Mouse (Mus musculus): Measurements from ENCODE around the gene Sppl2b.
"Not testable (repeated sequence)": the region's sequence is repeated elsewhere in the genome, so short reads cannot be mapped to it uniquely, and the experiment has no call there.

Gene Sppl2b

DNA sequence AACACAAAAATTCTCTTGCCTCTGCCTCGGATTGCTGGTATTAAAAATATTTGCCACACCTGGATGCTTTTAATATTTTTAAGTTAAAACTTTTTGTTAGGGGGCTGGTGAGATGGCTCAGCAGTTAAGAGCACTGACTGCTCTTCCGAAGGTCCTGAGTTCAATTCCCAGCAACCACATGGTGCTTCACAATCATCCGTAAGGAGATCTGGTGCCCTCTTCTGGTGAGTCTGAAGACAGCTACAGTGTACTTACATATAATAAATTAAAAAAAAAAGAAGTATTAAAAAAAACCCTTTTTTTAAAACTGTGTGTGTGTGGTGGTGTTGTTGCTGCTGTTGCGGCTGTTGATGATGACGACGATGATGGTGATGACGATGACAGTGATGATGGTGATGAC, 37.1 kb upstream of the Sppl2b start:
- H3K36me3 ChIP-seq (ENCODE audit: control insufficient read depth, insufficient read depth, low read length, poor library complexity, severe bottlenecking); H3K27me3 ChIP-seq (ENCODE audit: control insufficient read depth, insufficient read depth, low read length, poor library complexity, severe bottlenecking): not testable (repeated sequence)
- peak; percentile 57 for DNase-seq (ENCODE audit: low read depth, low spot score)

DNA sequence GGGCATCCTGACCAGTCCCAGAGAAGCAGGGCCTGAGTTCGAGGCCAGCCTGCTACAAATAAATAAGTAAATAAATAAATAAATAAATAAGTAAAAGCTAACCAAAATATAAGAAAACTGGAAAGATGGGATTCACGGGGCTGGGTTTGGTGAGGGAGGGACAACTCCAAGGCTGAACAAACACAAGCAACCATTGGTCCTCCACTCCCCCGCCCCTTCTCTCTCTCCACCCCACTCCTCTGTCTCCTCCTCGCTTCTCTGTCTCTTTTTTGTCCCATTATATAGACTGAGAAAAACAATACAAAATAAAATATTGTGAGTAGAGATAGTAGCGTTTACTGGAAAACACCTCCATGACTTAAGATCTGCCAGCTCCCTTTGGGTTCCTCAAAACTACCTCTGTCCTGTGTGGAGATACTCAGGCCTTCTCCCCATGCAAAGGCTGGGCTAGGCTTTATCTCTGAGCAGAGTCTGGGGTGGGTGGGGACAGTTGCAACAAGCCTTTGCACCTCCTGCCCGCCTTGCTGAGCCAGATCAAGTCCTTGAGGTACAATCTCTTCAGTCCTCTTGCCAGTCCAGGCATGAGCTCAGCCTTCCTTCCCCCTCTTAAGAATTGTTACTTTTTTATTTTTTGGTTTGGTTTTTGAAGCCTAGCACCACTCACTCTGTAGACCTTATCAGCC, 36.3 kb upstream of the Sppl2b start:
- DNase-seq (ENCODE audit: low read depth, low spot score) = no peak
- Histone ChIP-seq H3K36me3 (ENCODE audit: control insufficient read depth, insufficient read depth, low read length, poor library complexity, severe bottlenecking) (no peaks in the 10 kb centered on the region), H3K27me3 (ENCODE audit: control insufficient read depth, insufficient read depth, low read length, poor library complexity, severe bottlenecking) (no peaks in the 10 kb centered on the region)

DNA sequence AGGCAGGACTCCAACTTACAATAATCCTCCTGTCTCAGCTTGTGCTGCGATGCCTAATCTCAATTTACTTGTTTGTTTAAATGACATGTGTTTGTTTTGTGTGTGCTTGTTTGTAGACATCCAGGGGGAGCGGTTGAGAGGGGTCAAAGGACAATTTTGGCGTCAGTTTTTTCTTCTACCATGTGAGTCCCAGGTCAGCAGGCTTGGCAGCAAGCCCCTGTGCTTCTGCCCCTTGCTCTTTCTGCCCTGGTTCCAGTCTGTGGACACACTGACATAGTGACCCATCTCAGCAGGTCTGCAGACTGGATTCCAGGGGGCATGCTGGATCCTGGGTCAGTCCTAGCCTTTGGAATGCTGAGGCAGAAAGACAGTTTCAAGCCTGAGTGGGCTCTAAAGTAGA, 35.7 kb upstream of the Sppl2b start:
- no peak for DNase-seq (ENCODE audit: low read depth, low spot score)
- Histone ChIP-seq H3K36me3 (ENCODE audit: control insufficient read depth, insufficient read depth, low read length, poor library complexity, severe bottlenecking) (no peaks in the 10 kb centered on the region), H3K27me3 (ENCODE audit: control insufficient read depth, insufficient read depth, low read length, poor library complexity, severe bottlenecking) (no peaks in the 10 kb centered on the region)

DNA sequence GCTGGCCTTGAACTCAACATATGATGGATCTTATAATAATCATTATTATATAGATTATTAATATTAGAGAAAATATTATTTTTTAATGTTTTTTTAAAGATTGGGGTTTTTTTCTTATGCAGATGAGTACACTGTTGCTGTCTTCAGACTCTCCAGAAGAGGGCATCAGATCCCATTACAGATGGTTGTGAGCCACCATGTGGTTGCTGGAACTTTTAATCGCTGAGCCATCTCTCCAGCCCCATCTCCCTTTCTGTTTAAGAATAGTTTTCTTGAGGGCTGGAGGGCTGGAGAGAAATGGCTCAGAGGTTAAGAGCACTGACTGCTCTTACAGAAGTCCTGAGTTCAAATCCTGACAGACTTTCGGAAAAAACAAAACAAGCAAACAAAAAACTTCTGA, 33.1 kb upstream of the Sppl2b start:
- no peaks in the 10 kb centered on the region for H3K36me3 ChIP-seq (ENCODE audit: control insufficient read depth, insufficient read depth, low read length, poor library complexity, severe bottlenecking)
- H3K27me3 ChIP-seq (ENCODE audit: control insufficient read depth, insufficient read depth, low read length, poor library complexity, severe bottlenecking) = no peaks in the 10 kb centered on the region
- DNase-seq (ENCODE audit: low read depth, low spot score) = peak; percentile 66

DNA sequence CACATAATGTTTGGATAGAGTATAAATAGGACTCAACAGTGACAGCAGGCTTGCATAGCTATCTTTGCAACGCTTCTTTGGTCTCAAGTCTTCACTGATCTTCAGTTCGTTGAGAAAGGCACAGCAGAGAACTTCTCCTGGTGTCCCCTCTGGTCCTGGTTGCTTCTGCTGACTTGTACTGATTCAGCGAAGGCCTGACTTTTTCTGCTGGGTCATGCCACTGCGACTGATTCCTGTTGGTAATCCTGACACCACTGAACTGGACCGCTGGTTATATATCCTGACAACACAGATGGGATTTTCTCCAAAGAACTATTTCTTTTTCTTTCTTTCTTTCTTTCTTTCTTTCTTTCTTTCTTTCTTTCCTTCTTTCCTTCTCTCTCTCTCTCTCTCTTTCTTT, 32.5 kb upstream of the Sppl2b start:
- DNase-seq (ENCODE audit: low read depth, low spot score) = no peak
- no peaks in the 10 kb centered on the region for H3K36me3 ChIP-seq (ENCODE audit: control insufficient read depth, insufficient read depth, low read length, poor library complexity, severe bottlenecking)
- H3K27me3 ChIP-seq (ENCODE audit: control insufficient read depth, insufficient read depth, low read length, poor library complexity, severe bottlenecking) = no peaks in the 10 kb centered on the region

DNA sequence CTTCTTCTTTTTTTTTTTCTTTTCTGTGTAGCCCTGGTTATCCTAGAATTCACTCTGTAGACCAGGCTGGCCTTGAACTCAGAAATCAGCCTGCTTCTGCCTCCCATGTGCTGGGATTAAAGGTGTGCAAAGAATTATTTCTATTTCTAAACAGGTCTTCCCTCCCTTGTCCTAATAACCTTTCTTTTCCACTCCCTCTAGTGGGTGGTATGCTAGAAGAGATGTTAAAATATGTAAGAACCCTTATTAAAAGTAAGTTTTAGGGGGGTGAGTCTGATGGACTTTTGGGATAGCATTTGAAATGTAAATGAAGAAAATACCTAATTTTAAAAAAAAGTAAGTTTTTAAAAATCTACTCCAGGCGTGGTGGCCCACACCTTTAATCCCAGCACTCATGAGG, 31.8 kb upstream of the Sppl2b start:
- H3K36me3 ChIP-seq (ENCODE audit: control insufficient read depth, insufficient read depth, low read length, poor library complexity, severe bottlenecking) = no peaks in the 10 kb centered on the region
- H3K27me3 ChIP-seq (ENCODE audit: control insufficient read depth, insufficient read depth, low read length, poor library complexity, severe bottlenecking) = no peaks in the 10 kb centered on the region
- no peak for DNase-seq (ENCODE audit: low read depth, low spot score)

DNA sequence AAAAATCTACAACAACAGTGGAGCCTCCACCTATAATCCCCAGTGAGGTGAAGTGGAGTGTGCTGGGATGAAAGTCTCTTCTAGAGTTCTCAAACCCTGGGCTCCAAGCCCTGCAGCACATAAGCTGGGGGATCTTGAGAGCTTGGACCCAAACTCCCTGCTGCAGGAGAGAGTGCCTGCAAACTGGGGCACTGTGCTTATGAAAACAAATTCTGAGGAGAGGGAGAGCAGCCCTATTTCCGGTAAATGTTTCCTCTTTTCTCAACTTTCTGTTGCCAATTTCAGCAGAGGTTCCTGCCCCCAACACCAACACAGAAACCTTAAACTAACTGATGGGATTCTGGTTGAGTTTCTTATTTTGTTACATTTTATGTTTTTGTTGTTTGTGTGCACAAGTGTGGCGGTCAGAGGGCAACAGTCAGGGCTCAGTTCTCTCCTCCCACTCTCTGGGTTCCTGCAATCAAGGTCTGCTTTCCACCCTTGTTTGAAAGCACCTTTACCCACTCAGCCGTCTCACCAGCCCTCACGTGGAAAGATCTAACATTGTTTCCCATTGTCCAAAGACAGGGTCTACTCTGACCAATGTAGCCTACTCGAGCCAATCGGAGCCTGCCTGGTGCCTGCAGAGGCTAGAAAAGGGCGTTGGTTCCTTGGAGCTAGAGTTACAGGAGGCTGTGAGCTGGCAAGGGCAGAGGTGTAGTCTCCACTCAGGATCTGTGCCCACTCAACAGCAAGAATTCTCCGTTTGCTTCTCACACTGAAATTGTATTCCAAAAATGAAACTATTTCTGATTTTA, 31.0 kb upstream of the Sppl2b start:
- H3K36me3 ChIP-seq (ENCODE audit: control insufficient read depth, insufficient read depth, low read length, poor library complexity, severe bottlenecking) = no peaks in the 10 kb centered on the region
- no peaks in the 10 kb centered on the region for H3K27me3 ChIP-seq (ENCODE audit: control insufficient read depth, insufficient read depth, low read length, poor library complexity, severe bottlenecking)
- DNase-seq (ENCODE audit: low read depth, low spot score) = peak; percentile 57

DNA sequence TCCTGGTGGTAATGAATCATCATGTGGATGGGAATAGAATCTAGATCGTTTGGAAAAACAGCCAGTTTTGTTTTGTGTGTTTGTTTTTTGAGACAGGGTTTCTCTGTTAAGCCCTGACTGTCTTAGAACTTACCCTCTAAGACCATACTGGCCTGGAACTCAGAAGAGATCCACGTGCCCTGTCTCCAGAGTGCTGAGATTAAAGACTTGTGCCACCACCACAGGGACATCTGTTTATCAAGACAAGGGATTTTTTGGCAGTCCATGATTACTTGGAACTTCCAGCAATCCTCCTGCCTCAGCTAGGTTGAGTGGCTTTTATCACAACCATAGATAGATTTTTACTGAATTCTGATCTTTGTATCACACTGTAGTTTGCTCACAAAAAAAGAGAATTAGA, 30.2 kb upstream of the Sppl2b start:
- Histone ChIP-seq H3K27me3 (ENCODE audit: control insufficient read depth, insufficient read depth, low read length, poor library complexity, severe bottlenecking) (no peaks in the 10 kb centered on the region), H3K36me3 (ENCODE audit: control insufficient read depth, insufficient read depth, low read length, poor library complexity, severe bottlenecking) (peaks cover 2% of the 10 kb centered on the region; the same call in 1 of the 2 replicates)
- DNase-seq (ENCODE audit: low read depth, low spot score) = no peak

DNA sequence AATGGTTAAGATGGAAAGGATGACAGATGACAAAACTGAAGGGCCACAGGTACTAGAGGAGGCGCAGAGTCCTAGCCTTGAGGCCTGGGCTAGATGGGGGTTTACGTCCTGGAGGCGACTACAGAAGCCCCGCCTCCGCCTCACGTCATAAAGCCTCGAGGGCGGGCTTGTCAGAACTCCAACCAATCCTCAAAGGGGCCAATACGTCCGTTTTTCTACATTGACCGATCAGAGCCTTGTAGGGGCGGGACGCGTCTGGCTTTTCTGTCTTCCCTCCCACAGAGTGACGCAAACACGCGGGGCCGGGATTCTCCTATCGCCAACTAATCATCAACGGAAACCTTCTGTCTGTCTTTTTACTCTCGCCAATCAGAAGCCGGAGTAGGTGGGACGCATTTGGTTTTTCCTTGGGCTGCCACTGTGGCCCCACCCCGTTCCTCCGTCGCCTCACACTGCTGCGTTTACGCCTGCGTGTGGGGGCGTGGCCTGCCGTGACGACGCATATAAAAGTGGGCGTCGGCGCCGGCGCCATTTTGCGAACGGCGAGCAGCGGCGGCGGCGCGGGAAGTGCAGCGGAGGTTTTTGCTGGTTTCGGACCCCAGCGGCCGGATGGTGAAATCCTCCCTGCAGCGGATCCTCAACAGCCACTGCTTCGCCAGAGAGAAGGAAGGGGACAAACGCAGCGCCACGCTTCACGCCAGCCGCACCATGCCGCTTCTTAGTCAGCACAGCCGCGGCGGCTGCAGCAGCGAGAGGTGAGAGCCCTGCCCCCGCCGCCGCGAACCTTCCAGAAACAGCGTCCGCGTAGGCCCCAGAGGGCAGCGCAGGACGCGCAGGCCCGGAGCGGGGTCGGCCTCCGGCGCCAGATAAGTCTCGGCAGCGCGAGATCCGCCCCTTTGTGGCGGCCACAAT, 28.7 kb upstream of the Sppl2b start, which contains the start of gene Oaz1:
Oaz1 (plus strand) TSS at position 506 of the 912 bp plus-strand sequence.
- H3K36me3 ChIP-seq (ENCODE audit: control insufficient read depth, insufficient read depth, low read length, poor library complexity, severe bottlenecking) = peaks cover 2% of the 10 kb centered on the region; the same call in 1 of the 2 replicates
- peak; percentile 99 for DNase-seq (ENCODE audit: low read depth, low spot score)
- no peaks in the 10 kb centered on the region for H3K27me3 ChIP-seq (ENCODE audit: control insufficient read depth, insufficient read depth, low read length, poor library complexity, severe bottlenecking)

DNA sequence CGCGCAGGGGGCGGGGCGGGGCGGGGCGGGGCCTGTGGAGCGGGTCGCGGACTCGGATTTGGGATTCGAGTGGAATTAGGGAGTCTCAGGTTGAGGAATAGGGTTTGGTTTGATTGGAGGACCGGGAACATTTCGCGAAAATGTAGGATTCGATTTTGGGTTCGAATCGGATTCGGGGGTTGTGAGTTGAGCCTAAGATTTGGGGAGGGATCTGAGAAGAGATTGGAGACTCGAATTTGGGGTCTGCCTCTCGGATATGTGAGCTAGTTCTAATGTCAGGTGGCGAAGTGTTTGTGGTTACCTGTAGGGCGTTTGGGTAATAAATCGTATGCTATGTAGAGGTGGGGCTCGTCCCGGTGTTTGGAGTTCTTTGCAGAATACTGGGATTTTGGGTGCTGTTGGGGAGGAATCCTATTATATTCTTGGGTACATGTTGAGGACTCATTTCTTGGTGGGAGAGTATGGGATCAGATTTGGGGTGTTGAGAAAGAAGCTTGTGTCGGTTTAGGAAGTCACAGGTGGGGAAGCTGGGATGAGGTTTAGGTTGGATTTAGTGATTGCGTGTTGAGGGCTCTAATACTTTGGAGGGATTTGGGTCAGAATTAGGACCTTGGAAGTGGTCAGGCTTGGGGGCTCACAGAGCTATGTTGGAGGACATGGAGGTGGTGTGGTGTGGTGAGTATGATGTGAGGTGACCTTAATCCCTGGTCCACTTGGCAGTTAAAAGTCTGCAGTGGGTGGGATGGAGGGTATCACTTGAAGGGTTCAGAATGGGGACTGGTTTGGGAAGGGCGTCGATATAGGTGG, 27.8 kb upstream of the Sppl2b start:
- Histone ChIP-seq H3K36me3 (ENCODE audit: control insufficient read depth, insufficient read depth, low read length, poor library complexity, severe bottlenecking) (peaks cover 2% of the 10 kb centered on the region; the same call in 1 of the 2 replicates), H3K27me3 (ENCODE audit: control insufficient read depth, insufficient read depth, low read length, poor library complexity, severe bottlenecking) (no peaks in the 10 kb centered on the region)
- DNase-seq (ENCODE audit: low read depth, low spot score) = no peak

DNA sequence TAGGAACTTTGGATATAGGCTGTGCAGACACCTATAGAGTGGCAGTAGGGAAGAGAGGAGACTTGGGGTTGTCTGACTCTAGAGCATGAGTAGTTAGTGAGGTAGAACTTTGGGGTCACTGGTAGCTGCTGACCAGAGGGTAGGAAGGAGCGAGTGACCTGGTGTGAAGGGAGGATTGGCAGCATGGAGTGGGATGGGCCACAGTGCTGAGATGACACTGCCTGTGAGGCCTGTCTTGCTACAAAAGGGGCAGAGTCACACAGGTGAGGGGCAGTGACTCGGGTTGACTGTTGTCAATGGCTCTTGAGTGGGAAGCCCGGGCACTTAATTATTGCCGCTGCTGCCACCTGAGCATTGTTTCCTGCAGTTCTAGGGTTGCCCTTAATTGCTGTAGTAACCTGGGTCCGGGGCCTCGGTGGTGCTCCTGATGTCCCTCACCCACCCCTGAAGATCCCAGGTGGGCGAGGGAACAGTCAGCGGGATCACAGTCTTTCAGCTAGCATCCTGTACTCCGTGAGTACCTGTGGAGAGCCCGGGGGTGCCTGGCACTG, 27.1 kb upstream of the Sppl2b start:
- DNase-seq (ENCODE audit: low read depth, low spot score) = no peak
- Histone ChIP-seq H3K27me3 (ENCODE audit: control insufficient read depth, insufficient read depth, low read length, poor library complexity, severe bottlenecking) (no peaks in the 10 kb centered on the region), H3K36me3 (ENCODE audit: control insufficient read depth, insufficient read depth, low read length, poor library complexity, severe bottlenecking) (peaks cover 2% of the 10 kb centered on the region; the same call in 1 of the 2 replicates)

DNA sequence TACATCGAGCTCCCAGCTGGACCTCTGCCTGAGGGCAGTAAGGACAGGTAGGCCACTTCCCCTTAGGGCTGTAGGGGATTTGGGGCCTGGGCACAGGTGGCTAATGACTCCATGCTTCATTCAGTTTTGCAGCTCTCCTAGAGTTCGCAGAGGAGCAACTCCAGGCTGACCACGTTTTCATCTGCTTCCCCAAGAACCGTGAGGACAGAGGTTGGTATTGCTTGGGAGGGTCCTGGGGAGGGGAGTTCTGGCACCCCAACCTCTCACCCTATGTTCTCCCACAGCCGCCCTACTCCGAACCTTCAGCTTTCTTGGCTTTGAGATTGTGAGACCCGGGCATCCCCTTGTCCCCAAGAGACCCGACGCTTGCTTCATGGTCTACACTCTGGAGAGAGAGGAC, 26.5 kb upstream of the Sppl2b start:
- DNase-seq (ENCODE audit: low read depth, low spot score); H3K36me3 ChIP-seq (ENCODE audit: control insufficient read depth, insufficient read depth, low read length, poor library complexity, severe bottlenecking); H3K27me3 ChIP-seq (ENCODE audit: control insufficient read depth, insufficient read depth, low read length, poor library complexity, severe bottlenecking): not testable (repeated sequence)

DNA sequence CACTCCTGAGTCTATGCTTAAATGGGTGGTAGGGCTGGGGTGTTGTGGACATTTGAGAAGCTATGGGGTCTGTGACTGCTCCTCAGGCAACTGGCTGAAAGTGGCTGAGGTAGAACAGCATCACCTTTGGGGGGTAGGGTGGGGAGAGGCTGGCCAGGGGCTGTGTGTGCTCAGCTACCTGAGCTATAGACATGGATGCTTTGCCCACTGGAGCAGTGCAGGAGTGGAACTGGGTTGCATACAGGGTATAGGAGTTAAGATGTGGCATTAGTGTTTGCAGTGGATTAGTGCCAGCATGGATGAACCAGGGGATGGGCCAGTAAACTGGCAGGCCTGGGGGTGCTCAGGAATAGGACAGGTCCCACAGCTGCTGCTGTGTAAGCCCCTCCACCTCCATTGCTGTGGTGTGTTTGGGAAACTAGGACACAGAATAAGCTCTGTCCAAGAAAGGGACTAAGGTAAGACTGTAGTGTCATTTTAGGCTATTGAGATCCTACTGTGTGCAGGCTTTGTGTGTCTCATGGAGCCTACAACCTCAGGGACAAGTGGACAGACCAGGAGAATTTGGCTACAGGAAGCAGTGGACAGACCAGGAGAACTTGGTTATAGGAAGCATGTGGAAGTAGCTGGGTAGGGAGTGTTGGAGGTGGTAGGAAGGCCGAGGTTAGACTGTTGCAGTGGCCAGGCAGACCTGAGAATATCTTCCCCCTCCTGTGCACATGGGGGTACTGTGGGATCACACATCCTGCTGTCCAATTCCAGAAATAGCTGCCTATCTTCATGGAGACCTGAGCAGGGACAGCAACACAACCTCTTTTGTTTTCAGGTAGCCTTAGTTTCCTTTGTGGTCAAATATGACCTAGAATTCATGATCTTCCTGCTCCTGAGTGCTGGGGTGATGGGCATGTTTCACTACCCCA, 25.5 kb upstream of the Sppl2b start:
- Histone ChIP-seq H3K27me3 (ENCODE audit: control insufficient read depth, insufficient read depth, low read length, poor library complexity, severe bottlenecking) (no peaks in the 10 kb centered on the region), H3K36me3 (ENCODE audit: control insufficient read depth, insufficient read depth, low read length, poor library complexity, severe bottlenecking) (peaks cover 2% of the 10 kb centered on the region; the same call in 1 of the 2 replicates)
- DNase-seq (ENCODE audit: low read depth, low spot score) = no peak
